Mouse (Mus musculus) cerebellum, adult 9-11 months (tissue): ENCODE data around the gene Fam222b.

Experiments
- DNase-seq: peaks from one replicate; pipeline ENCODE4 v3.0.0; 2022

The Fam222b gene

GRCm38 (mm10) chr11:78166161-78166560 lies 71.7 kb downstream of the Fam222b start:
- peak; percentile 31 for DNase-seq

GRCm38 (mm10) chr11:78166640-78167039 lies 72.2 kb downstream of the Fam222b start:
- DNase-seq: no peak

GRCm38 (mm10) chr11:78167257-78167959 lies 72.9 kb downstream of the Fam222b start:
- DNase-seq: no peak

- DNase-seq: no peak
These were observed 74.3 kb downstream of the Fam222b start for GRCm38 (mm10) chr11:78168541-78169468.

GRCm38 (mm10) chr11:78170306-78170705 lies 75.8 kb downstream of the Fam222b start:
- no peak for DNase-seq

- DNase-seq: no peak
These were observed 76.9 kb downstream of the Fam222b start for GRCm38 (mm10) chr11:78171328-78171727.

GRCm38 (mm10) chr11:78172034-78172747 lies 77.7 kb downstream of the Fam222b start:
- DNase-seq: no peak

GRCm38 (mm10) chr11:78172748-78173383 lies 78.4 kb downstream of the Fam222b start:
- DNase-seq: peak; percentile 29

GRCm38 (mm10) chr11:78174506-78174905 lies 80.0 kb downstream of the Fam222b start:
- DNase-seq: no peak

GRCm38 (mm10) chr11:78175771-78176401 lies 81.4 kb downstream of the Fam222b start:
- peak; percentile 9 for DNase-seq

- peak; percentile 82 for DNase-seq
These were observed 82.0 kb downstream of the Fam222b start, which contains the start of the genes Nek8 and Tlcd1 for GRCm38 (mm10) chr11:78176402-78176862. Nek8 (minus strand) TSS chr11:78176675. Tlcd1 (plus strand) TSS chr11:78176711.

GRCm38 (mm10) chr11:78176905-78177331 lies 82.5 kb downstream of the Fam222b start:
- DNase-seq: peak; percentile 30

GRCm38 (mm10) chr11:78177437-78177836 lies 83.0 kb downstream of the Fam222b start:
- no peak for DNase-seq

- DNase-seq: peak; percentile 89
These were observed 83.7 kb downstream of the Fam222b start for GRCm38 (mm10) chr11:78177903-78178858.

GRCm38 (mm10) chr11:78178859-78179437 lies 84.5 kb downstream of the Fam222b start:
- DNase-seq: peak; percentile 72

- DNase-seq: peak; percentile 8
These were observed 85.1 kb downstream of the Fam222b start for GRCm38 (mm10) chr11:78179438-78179999.

- DNase-seq: peak; percentile 23
These were observed 85.8 kb downstream of the Fam222b start for GRCm38 (mm10) chr11:78180081-78180761.

- peak; percentile 15 for DNase-seq
These were observed 87.4 kb downstream of the Fam222b start for GRCm38 (mm10) chr11:78181830-78182357.

- DNase-seq: no peak
These were observed 88.0 kb downstream of the Fam222b start for GRCm38 (mm10) chr11:78182450-78182849.
